Mouse (Mus musculus) forebrain, embryonic 12.5 days (tissue): Measurements from ENCODE around the gene Rab20. TPM values are rescaled to one million over a fixed set of nuclear protein-coding genes. Genes with fewer than 3 reads are reported as not detected.

Experiments used
- ATAC-seq: fragments of 200-750 bp; cut with Nextera tagmentation; 2 replicates; pipeline ENCODE4 v1.8.0; 2017; ENCODE audit warnings: moderate TSS enrichment; ENCODE audit not compliant: low FRiP score
- H3K27ac ChIP-seq: fragments of 300-500 bp; sonication (generic); 2 replicates; pipeline ENCODE4 v1.5.1; 2016; ENCODE audit warnings: mild to moderate bottlenecking
- H3K27me3 ChIP-seq: fragments of 300-500 bp; sonication (generic); 2 replicates; pipeline ENCODE4 v1.6.1; 2016; ENCODE audit warnings: mild to moderate bottlenecking
- H3K36me3 ChIP-seq: fragments of 300-500 bp; sonication (generic); replicated peaks from 2 replicates; pipeline ENCODE4 v1.6.1; 2016; ENCODE audit warnings: mild to moderate bottlenecking
- H3K4me1 ChIP-seq: fragments of 300-500 bp; sonication (generic); 2 replicates; pipeline ENCODE4 v1.6.1; 2016
- H3K4me2 ChIP-seq: fragments of 300-500 bp; sonication (generic); 2 replicates; pipeline ENCODE4 v1.6.1; 2016; ENCODE audit warnings: mild to moderate bottlenecking, moderate library complexity
- H3K4me3 ChIP-seq: fragments of 300-500 bp; sonication (generic); replicated peaks from 2 replicates; pipeline ENCODE4 v1.5.1; 2016; ENCODE audit warnings: mild to moderate bottlenecking
- H3K9ac ChIP-seq: fragments of 300-500 bp; sonication (generic); 2 replicates; pipeline ENCODE4 v1.6.1; 2016; ENCODE audit warnings: mild to moderate bottlenecking
- H3K9me3 ChIP-seq: fragments of 300-500 bp; sonication (generic); 2 replicates; pipeline ENCODE4 v1.6.1; 2016
- WGBS: fragments of 180-500 bp; shearing (Covaris S2); methylation state at CpG from one replicate; pipeline ENCODE4 v1.1.7; 2016; 5-methylcytosine and 5-hydroxymethylcytosine counted together
- polyA plus RNA-seq: library from polyadenylated mRNA; unstranded; fragments of >200 nt; fragmentation: Nextera tagmentation; extraction: Ambion mirVana; gene quantifications from 2 replicates; pipeline ENCODE4 v1.2.1, GENCODE M21; 2016

Gene Rab20
- polyA plus RNA-seq, 1 experiment from 2014 or later: 0.36 TPM

DNA sequence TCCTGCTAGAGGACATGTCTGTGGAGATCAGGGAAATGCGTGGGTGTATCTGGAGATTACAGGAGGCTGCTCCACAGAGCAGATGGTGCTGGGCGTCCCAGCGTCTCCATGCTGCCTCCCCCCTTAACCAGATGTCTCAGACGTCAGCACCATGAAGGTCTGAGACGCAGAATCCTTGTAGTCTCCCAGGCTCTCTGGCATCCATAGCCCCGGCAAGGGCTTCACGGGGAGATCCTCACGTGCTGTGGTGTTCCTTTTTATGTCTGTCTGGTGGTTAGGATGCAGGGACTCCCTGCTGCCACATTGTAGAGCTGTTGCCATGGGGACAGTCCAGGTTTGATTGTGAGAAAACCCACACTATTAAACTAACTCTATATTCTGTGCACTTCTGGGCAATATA lies 64.2 kb downstream of the Rab20 start:
- H3K4me1 ChIP-seq: peaks cover 19% of the 10 kb centered on the region
- H3K4me3 ChIP-seq: no peak overlapping the region
- H3K27me3 ChIP-seq: no peaks in the 10 kb centered on the region
- no peak overlapping the region for H3K9ac ChIP-seq
- no peaks in the 10 kb centered on the region for H3K9me3 ChIP-seq
- H3K27ac ChIP-seq: peak overlapping the region; percentile 16; the same call in 1 of the 2 replicates
- 0 out of 2 replicates have a peak, but pooled peaks cover 3% of the 10 kb centered on the region for H3K36me3 ChIP-seq
- no peak overlapping the region for H3K4me2 ChIP-seq
- 28% methylated on average over 8 of the region's 8 CpGs for WGBS
- peak; percentile 70 for ATAC-seq

DNA sequence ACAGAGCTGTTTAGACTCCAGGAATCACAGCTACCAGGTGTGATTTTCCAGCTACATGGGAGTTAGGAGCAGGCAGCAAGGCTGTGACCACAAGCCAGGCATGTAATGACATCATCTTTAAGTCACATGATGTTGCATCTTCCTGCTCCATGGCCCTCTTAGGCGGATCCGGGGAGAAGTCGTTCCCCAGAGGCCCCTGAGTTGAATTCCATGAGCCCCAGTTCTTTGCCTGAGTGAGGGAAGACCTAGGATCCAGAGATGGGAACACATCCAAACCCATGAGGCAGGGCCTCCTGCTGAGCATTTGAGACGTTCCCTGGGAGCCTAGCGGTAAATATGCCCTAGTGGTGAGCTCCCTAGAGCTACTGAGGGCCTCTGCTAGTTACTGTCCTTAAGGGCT lies 66.1 kb downstream of the Rab20 start:
- H3K4me1 ChIP-seq: peaks cover 19% of the 10 kb centered on the region
- WGBS: 82% methylated on average over 5 of the region's 5 CpGs
- 0 out of 2 replicates have a peak, but pooled peaks cover 3% of the 10 kb centered on the region for H3K36me3 ChIP-seq
- no peak for ATAC-seq
- H3K27me3 ChIP-seq: no peaks in the 10 kb centered on the region
- no peaks in the 10 kb centered on the region for H3K9me3 ChIP-seq
- H3K27ac ChIP-seq: no peak overlapping the region
- H3K4me2 ChIP-seq: no peak overlapping the region
- H3K9ac ChIP-seq: no peak overlapping the region
- no peak overlapping the region for H3K4me3 ChIP-seq

DNA sequence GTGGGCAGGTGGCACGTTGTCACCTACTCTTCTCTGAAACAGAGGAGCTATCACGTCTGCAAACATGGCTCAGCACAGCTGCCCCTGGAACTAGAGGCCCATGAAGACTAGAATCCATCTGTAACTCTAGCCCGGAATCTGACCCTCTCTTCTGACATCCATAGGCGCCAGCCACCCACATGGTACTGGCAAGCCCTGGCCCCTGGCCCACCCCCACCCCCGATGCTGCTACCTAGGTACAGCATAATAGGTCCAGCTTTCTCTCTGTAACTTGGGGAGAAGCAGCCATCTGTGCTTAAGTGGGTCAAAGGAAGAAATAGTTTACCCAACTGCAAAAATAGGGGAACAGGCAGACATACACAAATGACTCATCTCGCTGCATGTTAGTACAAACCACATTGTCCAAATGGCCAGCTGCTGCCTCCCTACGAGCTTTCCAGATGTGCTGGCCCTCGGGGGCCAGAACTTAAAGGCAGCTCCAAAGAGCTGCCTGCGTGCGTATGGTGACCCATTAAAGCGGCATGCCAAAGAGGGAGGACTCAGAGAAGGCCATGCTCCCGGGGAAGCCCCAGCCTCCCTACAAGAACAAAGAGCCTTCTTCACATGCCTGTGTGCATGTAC lies 66.9 kb downstream of the Rab20 start:
- Histone ChIP-seq H3K27ac (no peak overlapping the region), H3K27me3 (no peaks in the 10 kb centered on the region), H3K4me3 (no peak overlapping the region), H3K9ac (no peak overlapping the region), H3K4me1 (peaks cover 19% of the 10 kb centered on the region), H3K9me3 (no peaks in the 10 kb centered on the region), H3K36me3 (0 out of 2 replicates have a peak, but pooled peaks cover 3% of the 10 kb centered on the region), H3K4me2 (no peak overlapping the region)
- ATAC-seq: no peak
- WGBS: 68% methylated on average over 12 of the region's 12 CpGs

DNA sequence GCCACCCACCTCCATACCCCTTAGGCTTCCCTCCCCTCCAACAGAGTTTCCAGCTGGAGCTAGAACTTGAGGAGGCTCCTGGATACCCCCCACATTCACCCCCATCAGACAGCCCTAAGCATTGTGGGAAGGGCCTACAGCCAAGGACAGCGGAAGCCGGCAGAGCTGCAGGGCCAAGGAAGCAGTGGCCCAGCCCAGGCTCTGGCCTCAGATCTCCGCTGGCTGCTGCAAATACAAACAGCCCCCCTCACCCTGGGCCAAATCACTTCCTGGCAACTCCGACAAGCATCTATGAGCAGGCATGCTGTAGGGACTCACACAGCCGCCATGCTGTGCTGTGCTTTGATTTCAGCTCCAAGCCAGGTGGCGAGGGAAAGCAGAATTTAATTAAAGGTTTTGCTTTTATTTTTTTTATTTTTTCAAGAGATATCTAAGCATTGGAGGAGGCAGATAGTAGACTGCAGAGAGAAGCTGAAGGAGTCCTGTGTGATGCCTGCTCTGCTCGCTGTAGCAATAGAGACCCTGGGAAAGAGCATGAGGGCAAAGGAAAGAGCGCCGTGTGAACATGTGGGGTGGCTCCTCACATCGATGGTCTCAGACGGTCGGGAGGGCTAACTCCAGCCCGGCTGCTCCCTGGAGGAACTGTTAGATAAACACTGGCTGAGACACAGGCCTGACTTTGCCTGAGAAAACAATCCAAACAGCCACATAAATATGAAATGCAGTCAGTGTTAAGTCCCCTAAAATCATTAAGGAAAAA lies 72.6 kb downstream of the Rab20 start:
- WGBS: 66% methylated on average over 13 of the region's 13 CpGs
- ATAC-seq: peak; percentile 20; the same call in 1 of the 2 replicates

DNA sequence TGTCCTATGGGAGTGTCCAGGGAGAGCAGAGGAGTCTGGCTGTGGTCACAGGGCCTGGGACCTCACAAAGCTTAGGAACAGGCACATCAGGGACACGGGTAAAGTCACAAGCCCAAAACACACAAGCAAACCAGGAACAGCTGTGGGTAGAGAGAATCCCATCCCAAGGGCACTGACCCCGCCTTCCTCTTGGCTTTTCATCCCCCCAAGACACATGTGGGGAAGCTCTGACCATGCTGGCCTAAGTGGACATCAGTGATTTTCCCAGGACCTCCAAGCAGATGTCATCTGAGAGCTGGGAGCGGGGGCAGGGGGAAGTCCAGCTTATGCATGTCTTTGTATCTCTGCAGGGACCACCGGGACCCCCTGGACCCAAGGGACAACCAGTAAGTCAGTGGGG lies 73.9 kb downstream of the Rab20 start:
- Histone ChIP-seq H3K9ac (no peak overlapping the region; the same call in 1 of the 2 replicates), H3K9me3 (no peaks in the 10 kb centered on the region), H3K27ac (no peak overlapping the region), H3K4me2 (no peak overlapping the region), H3K4me3 (no peak overlapping the region), H3K4me1 (peaks cover 12% of the 10 kb centered on the region), H3K36me3 (no peaks in the 10 kb centered on the region), H3K27me3 (no peaks in the 10 kb centered on the region)
- no peak for ATAC-seq
- 79% methylated on average over 4 of the region's 4 CpGs for WGBS

More for the DNA sequence above, 72.6 kb downstream of the Rab20 start:
- no peak overlapping the region for H3K4me3 ChIP-seq
- 0 out of 2 replicates have a peak overlapping the region, but pooled peaks have one; percentile 53 for H3K27ac ChIP-seq
- peaks cover 5% of the 10 kb centered on the region for H3K4me1 ChIP-seq
- H3K4me2 ChIP-seq: no peak overlapping the region
- H3K9me3 ChIP-seq: no peaks in the 10 kb centered on the region
- H3K36me3 ChIP-seq: no peaks in the 10 kb centered on the region
- H3K27me3 ChIP-seq: no peaks in the 10 kb centered on the region
- H3K9ac ChIP-seq: no peak overlapping the region

DNA sequence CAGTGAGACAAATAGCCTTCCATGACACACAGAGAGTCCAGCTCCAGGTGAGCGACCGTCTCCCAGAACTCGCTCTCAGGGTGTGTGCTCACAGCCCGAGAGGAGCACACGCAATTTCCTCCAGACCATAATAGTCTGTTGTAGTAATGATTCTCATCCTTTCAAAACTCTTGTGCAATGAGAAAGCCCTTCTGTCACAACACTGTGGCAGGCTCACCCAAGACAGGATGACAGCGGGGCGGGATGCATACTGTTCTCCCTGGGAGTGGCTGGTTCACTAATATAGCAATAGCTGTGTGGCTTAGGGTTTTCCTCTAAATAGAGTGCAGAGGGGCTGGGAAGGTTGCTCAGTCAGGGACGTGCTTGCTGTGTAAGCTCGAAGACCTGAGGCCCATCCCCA lies 74.7 kb downstream of the Rab20 start:
- Histone ChIP-seq H3K9ac (no peak overlapping the region; the same call in 1 of the 2 replicates), H3K4me2 (no peak overlapping the region), H3K4me3 (no peak overlapping the region), H3K9me3 (no peaks in the 10 kb centered on the region), H3K27me3 (no peaks in the 10 kb centered on the region), H3K27ac (0 out of 2 replicates have a peak overlapping the region, but pooled peaks have one; percentile 13), H3K4me1 (peaks cover 14% of the 10 kb centered on the region), H3K36me3 (no peaks in the 10 kb centered on the region)
- WGBS: 89% methylated on average over 9 of the region's 9 CpGs
- ATAC-seq: no peak

Other genes starting within 250 kb of the Rab20 start
- 50.0 and 51.3 TPM in 2 replicates for gene Col4a2, start 165.9 kb downstream of the Rab20 start, polyA plus RNA-seq
- gene Col4a1, start 165.9 kb downstream of the Rab20 start, polyA plus RNA-seq: 100 and 102 TPM in 2 replicates
- gene Naxd, start 18.8 kb upstream of the Rab20 start, polyA plus RNA-seq: 119 and 127 TPM in 2 replicates
- 19.9 and 21.4 TPM in 2 replicates for gene Cars2, start 72.1 kb upstream of the Rab20 start, polyA plus RNA-seq
- gene Ing1, start 76.9 kb upstream of the Rab20 start, polyA plus RNA-seq: 43.6 and 47.2 TPM in 2 replicates
- 137 and 145 TPM in 2 replicates for gene Ankrd10, start 157.0 kb upstream of the Rab20 start, polyA plus RNA-seq
- not detected in 2 replicates for gene 1700016D06Rik, start 222.4 kb upstream of the Rab20 start, polyA plus RNA-seq
- gene Arhgef7, start 249.0 kb upstream of the Rab20 start, polyA plus RNA-seq: 78.8 and 82.1 TPM in 2 replicates